Mouse (Mus musculus): Measurements from ENCODE around the gene Brca1.

GRCm38 (mm10) chr11:101442760-101443159 is 109.0 kb downstream of the Brca1 start:
- no peak for TF ChIP-seq CTCF (IDR thresholded peaks at IDR 0.05; ENCODE audit: low read depth, low read length)
- no peak for TF ChIP-seq GATA1 (IDR thresholded peaks at IDR 0.05; ENCODE audit: borderline replicate concordance, low read length)
- no peak for TF ChIP-seq TAL1 (conservative IDR thresholded peaks at IDR 0.05; ENCODE audit: low read depth, low read length)
- TF ChIP-seq POLR2AphosphoS5 (IDR thresholded peaks at IDR 0.05; ENCODE audit: insufficient replicate concordance, low read depth, low read length), result no peak
